In the genomic region with DNA sequence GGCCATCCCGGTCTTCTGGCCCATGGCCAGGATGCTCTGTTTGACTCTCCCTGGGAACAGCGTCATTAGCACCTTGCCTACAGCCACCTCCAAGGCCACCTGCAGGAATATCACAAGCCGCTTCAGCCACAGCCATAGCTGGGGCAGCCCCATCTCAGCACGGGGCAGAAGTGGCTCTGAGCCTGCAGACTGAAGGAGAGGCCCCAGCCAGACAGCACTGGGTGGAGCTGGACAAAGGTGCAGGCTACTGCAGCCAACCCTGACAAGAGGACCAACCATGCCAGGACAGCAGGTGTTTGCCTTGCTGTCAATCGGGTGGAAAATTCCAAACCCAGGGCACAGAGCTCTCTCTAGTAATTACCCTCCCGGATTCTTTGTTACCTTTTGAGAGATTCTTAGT, we compare ENCODE assay signal across 14 mouse cellular contexts. TPM values are rescaled to one million over a fixed set of nuclear protein-coding genes. Genes with fewer than 3 reads are reported as not detected.
DNase-seq lines count a peak whose midpoint lies in the region; ATAC-seq and TF ChIP-seq lines count a peak whose summit lies in the region.
"Had no signal": no experiment of that assay in that cellular context is flagged by ENCODE, and none has a peak within 500 bp of the region (broad histone marks: within the 10 kb centered on the region; RNA-seq: fewer than 3 reads in every experiment).

A gene (minus strand): TSS at position 204 of the 400 bp plus-strand sequence.

- H3K4me1 ChIP-seq in liver, postnatal 0 days (ENCODE audit: insufficient read depth): peaks cover 5% of the 10 kb centered on the region
- peaks cover 4% of the 10 kb centered on the region for H3K4me1 ChIP-seq in liver, embryonic 11.5 days (replicated peaks; ENCODE audit: control insufficient read depth, insufficient read depth, low read length)
- no peaks in the 10 kb centered on the region for H3K4me1 ChIP-seq in intestine, postnatal 0 days (replicated peaks; ENCODE audit: control insufficient read depth, insufficient read depth, low read length)
- H3K4me1 ChIP-seq in small intestine, adult 2 months (ENCODE audit: control insufficient read depth, insufficient read depth, insufficient read length, low read length): peaks cover 19% of the 10 kb centered on the region; the same call in 1 of the 2 replicates
- H3K4me1 ChIP-seq: forebrain, embryonic 12.5 days; midbrain, embryonic 12.5 days had no signal

- no peaks in the 10 kb centered on the region for H3K27me3 ChIP-seq in liver, postnatal 0 days (ENCODE audit: insufficient read depth, low read length)
- H3K27me3 ChIP-seq in liver, embryonic 11.5 days (replicated peaks; ENCODE audit: control insufficient read depth, insufficient read depth, low read length): no peaks in the 10 kb centered on the region; the same call in 1 of the 2 replicates
- no peaks in the 10 kb centered on the region for H3K27me3 ChIP-seq in intestine, postnatal 0 days (replicated peaks; ENCODE audit: control insufficient read depth, insufficient read depth, low read length)
- no peaks in the 10 kb centered on the region for H3K27me3 ChIP-seq in small intestine, adult 2 months (ENCODE audit: control insufficient read depth, insufficient read depth, low read length)

- no peak within 1 kb of the TSS for H3K4me3 ChIP-seq in liver, postnatal 0 days (ENCODE audit: low read depth, low read length)
- no peak within 1 kb of the TSS for H3K4me3 ChIP-seq in liver, embryonic 11.5 days (ENCODE audit: low read depth, low read length)
- H3K4me3 ChIP-seq in intestine, postnatal 0 days (ENCODE audit: low read depth, low read length): peak within 1 kb of the TSS; percentile 26
- peak within 1 kb of the TSS; percentile 67 for H3K4me3 ChIP-seq in small intestine, adult 2 months (ENCODE audit: low read depth, low read length)
- H3K4me3 ChIP-seq: forebrain, embryonic 12.5 days; liver, embryonic 13.5 days; midbrain, embryonic 12.5 days had no signal

- peak; percentile 54; the same call in 1 of the 2 replicates for TF ChIP-seq POLR2A in small intestine, adult 2 months (IDR thresholded peaks at IDR 0.05; ENCODE audit: low read depth, low read length)

- no peak for TF ChIP-seq EP300 in liver, postnatal 0 days (IDR thresholded peaks at IDR 0.05; ENCODE audit: low read depth)

- no peak within 1 kb of the TSS for H3K4me2 ChIP-seq in liver, postnatal 0 days (ENCODE audit: low read depth, low read length)
- no peak within 1 kb of the TSS for H3K4me2 ChIP-seq in liver, embryonic 11.5 days
- peak within 1 kb of the TSS; percentile 55 for H3K4me2 ChIP-seq in intestine, postnatal 0 days (replicated peaks; ENCODE audit: low read depth)
- H3K4me2 ChIP-seq: forebrain, embryonic 12.5 days; liver, embryonic 13.5 days; midbrain, embryonic 12.5 days had no signal

- WGBS in liver, postnatal 0 days (ENCODE audit: insufficient replicate concordance): 37% methylated on average over 6 of the region's 6 CpGs
- WGBS in liver, embryonic 11.5 days: 43% methylated on average over 6 of the region's 6 CpGs
- WGBS in intestine, postnatal 0 days: 30% methylated on average over 6 of the region's 6 CpGs
- 22% methylated on average over 6 of the region's 6 CpGs for WGBS in small intestine, adult 2 months

- peak; percentile 28 for DNase-seq in liver, postnatal 0 days
- no peak for DNase-seq in liver, embryonic 11.5 days (ENCODE audit: low spot score)
- peak; percentile 67 for DNase-seq in cerebellum, adult 8-10 months
- no peak for DNase-seq in right cerebral cortex, postnatal 25 days
- DNase-seq in ovary, postnatal 36 days (ENCODE audit: low spot score): no peak
- DNase-seq: gastrocnemius, postnatal 14 days; liver, embryonic 13.5 days; right cerebral cortex, postnatal 4 days; thymus, adult 2 months had no signal

- H3K9ac ChIP-seq in liver, postnatal 0 days (replicated peaks): no peak within 1 kb of the TSS
- H3K9ac ChIP-seq in liver, embryonic 11.5 days (ENCODE audit: low read depth, low read length): no peak within 1 kb of the TSS
- peak within 1 kb of the TSS; percentile 22; the same call in 1 of the 2 replicates for H3K9ac ChIP-seq in intestine, postnatal 0 days (ENCODE audit: low read depth, low read length)
- H3K9ac ChIP-seq: forebrain, embryonic 12.5 days; liver, embryonic 13.5 days; midbrain, embryonic 12.5 days had no signal

- no peaks in the 10 kb centered on the region for H3K9me3 ChIP-seq in liver, postnatal 0 days (ENCODE audit: low read length)
- no peaks in the 10 kb centered on the region for H3K9me3 ChIP-seq in liver, embryonic 11.5 days (ENCODE audit: control insufficient read depth, low read length)
- no peaks in the 10 kb centered on the region for H3K9me3 ChIP-seq in intestine, postnatal 0 days (ENCODE audit: control insufficient read depth)
- H3K9me3 ChIP-seq: forebrain, embryonic 12.5 days; liver, embryonic 13.5 days; midbrain, embryonic 12.5 days had no signal

- ATAC-seq in liver, postnatal 0 days: no peak
- ATAC-seq in liver, embryonic 11.5 days (replicated peaks; ENCODE audit: low FRiP score): no peak
- peak; percentile 64 for ATAC-seq in intestine, postnatal 0 days

- H3K27ac ChIP-seq in liver, postnatal 0 days (ENCODE audit: low read depth): no peak within 1 kb of the TSS
- H3K27ac ChIP-seq in liver, embryonic 11.5 days (ENCODE audit: low read depth, low read length): no peak within 1 kb of the TSS
- peak within 1 kb of the TSS; percentile 50 for H3K27ac ChIP-seq in intestine, postnatal 0 days (ENCODE audit: low read depth, low read length)
- H3K27ac ChIP-seq in small intestine, adult 2 months (ENCODE audit: insufficient read depth, low read depth, low read length): peak within 1 kb of the TSS; percentile 27; the same call in 1 of the 2 replicates
- H3K27ac ChIP-seq: forebrain, embryonic 12.5 days; liver, embryonic 13.5 days; midbrain, embryonic 12.5 days had no signal

- no peak for TF ChIP-seq CTCF in liver, postnatal 0 days (IDR thresholded peaks at IDR 0.05; ENCODE audit: low read depth)
- no peak for TF ChIP-seq CTCF in intestine, postnatal 0 days (IDR thresholded peaks at IDR 0.05; ENCODE audit: low read depth)
- no peak for TF ChIP-seq CTCF in small intestine, adult 2 months (IDR thresholded peaks at IDR 0.05; ENCODE audit: extremely low read depth, insufficient read length, insufficient replicate concordance, low read depth, low read length)

- no peaks in the 10 kb centered on the region for H3K36me3 ChIP-seq in liver, postnatal 0 days (replicated peaks; ENCODE audit: insufficient read depth, low read length)
- no peaks in the 10 kb centered on the region for H3K36me3 ChIP-seq in liver, embryonic 11.5 days (ENCODE audit: control insufficient read depth, insufficient read depth, low read length)
- no peaks in the 10 kb centered on the region for H3K36me3 ChIP-seq in intestine, postnatal 0 days (ENCODE audit: control insufficient read depth, insufficient read depth)
- H3K36me3 ChIP-seq in small intestine, adult 2 months (ENCODE audit: control insufficient read depth, insufficient read depth, low read length): no peaks in the 10 kb centered on the region
- H3K36me3 ChIP-seq: forebrain, embryonic 12.5 days; liver, embryonic 13.5 days; midbrain, embryonic 12.5 days had no signal

RNA-seq across cellular contexts. Expression of the gene that starts here (rescaled TPM):
- polyA plus RNA-seq in liver, postnatal 0 days (2015; fragmentation: Nextera tagmentation; extraction: Ambion mirVana): 6.0 and 10.3 TPM in 2 replicates
- polyA plus RNA-seq in liver, embryonic 11.5 days (2014; fragmentation: Nextera tagmentation; extraction: Ambion mirVana): 0.12 TPM in 1 of 2 replicates, not detected in the other
- polyA plus RNA-seq in intestine, postnatal 0 days (2015; fragmentation: Nextera tagmentation; extraction: Ambion mirVana): 59.7 and 67.4 TPM in 2 replicates
- 18.6 and 73.4 TPM in 2 replicates for polyA plus RNA-seq in small intestine, adult 2 months (2012; rRNA removed)
- polyA plus RNA-seq: forebrain, embryonic 12.5 days; liver, embryonic 13.5 days; midbrain, embryonic 12.5 days; neural tube, embryonic 14.5 days had no signal

Comparison
In these comparisons a context has a peak if more than half of its experiments do, and no peak if none do; other contexts are left out.
1. DNase-seq: peak in liver, postnatal 0 days (single experiment) and cerebellum, adult 8-10 months (single experiment); none in liver, embryonic 11.5 days (single experiment), right cerebral cortex, postnatal 25 days (single experiment) and ovary, postnatal 36 days (single experiment).
2. H3K27ac ChIP-seq: peak in intestine, postnatal 0 days (single experiment) and small intestine, adult 2 months (single experiment); none in liver, postnatal 0 days (single experiment) and liver, embryonic 11.5 days (single experiment).
3. H3K4me3 ChIP-seq: peak in intestine, postnatal 0 days (single experiment) and small intestine, adult 2 months (single experiment); none in liver, postnatal 0 days (single experiment) and liver, embryonic 11.5 days (single experiment).